Mouse (Mus musculus): ENCODE measurements around the gene Smarcc2.
A peak's percentile ranks its signal among the peaks of the same experiment; 100 is the strongest.
"Not testable (repeated sequence)": the region's sequence is repeated elsewhere in the genome, so short reads cannot be mapped to it uniquely, and the experiment has no call there.

The Smarcc2 gene

GRCm38 (mm10) chr10:128444354-128444753 lies 14.7 kb upstream of the Smarcc2 start:
- no peak for DNase-seq

- DNase-seq, result no peak
Measured at GRCm38 (mm10) chr10:128445407-128445806, 13.6 kb upstream of the Smarcc2 start.

- no peak for DNase-seq
Measured at GRCm38 (mm10) chr10:128451014-128451413, 8.0 kb upstream of the Smarcc2 start.

GRCm38 (mm10) chr10:128454471-128454870 lies 4.6 kb upstream of the Smarcc2 start:
- no peak for DNase-seq

- DNase-seq, result peak in 1 of 2 experiments; percentile 35
Measured at GRCm38 (mm10) chr10:128455280-128455679, 3.8 kb upstream of the Smarcc2 start.

- no peak for DNase-seq
Measured at GRCm38 (mm10) chr10:128457676-128458075, 1.4 kb upstream of the Smarcc2 start.

GRCm38 (mm10) chr10:128458348-128458718 lies 715 bp upstream of the Smarcc2 start:
- DNase-seq, result peak in 1 of 2 experiments; percentile 68

- DNase-seq, result peak; percentile 35 to 44
Measured at GRCm38 (mm10) chr10:128459409-128460269, 591 bp downstream of the Smarcc2 start.

- no peak for DNase-seq
Measured at GRCm38 (mm10) chr10:128460270-128460630, 1.2 kb downstream of the Smarcc2 start.

GRCm38 (mm10) chr10:128474366-128474765 lies 15.3 kb downstream of the Smarcc2 start:
- no peak for DNase-seq

- no peak for DNase-seq
Measured at GRCm38 (mm10) chr10:128486370-128486769, 27.3 kb downstream of the Smarcc2 start.

- no peak for DNase-seq
Measured at GRCm38 (mm10) chr10:128487861-128488712, 29.0 kb downstream of the Smarcc2 start.

- no peak for DNase-seq
Measured at GRCm38 (mm10) chr10:128488776-128489175, 29.7 kb downstream of the Smarcc2 start.

- no peak for DNase-seq
Measured at GRCm38 (mm10) chr10:128489380-128489779, 30.3 kb downstream of the Smarcc2 start.

GRCm38 (mm10) chr10:128489785-128490184 lies 30.7 kb downstream of the Smarcc2 start:
- no peak for DNase-seq

GRCm38 (mm10) chr10:128490232-128490631 lies 31.2 kb downstream of the Smarcc2 start:
- DNase-seq, result no peak

- DNase-seq, result no peak
Measured at GRCm38 (mm10) chr10:128490912-128491311, 31.9 kb downstream of the Smarcc2 start.

GRCm38 (mm10) chr10:128491495-128491894 lies 32.4 kb downstream of the Smarcc2 start:
- no peak for DNase-seq

- DNase-seq, result not testable (repeated sequence)
Measured at GRCm38 (mm10) chr10:128492051-128492450, 33.0 kb downstream of the Smarcc2 start.

GRCm38 (mm10) chr10:128492633-128493311 lies 33.7 kb downstream of the Smarcc2 start:
- peak in 1 of 2 experiments; percentile 34 for DNase-seq

- DNase-seq, result peak in 1 of 2 experiments; percentile 26
Measured at GRCm38 (mm10) chr10:128493319-128493694, 34.3 kb downstream of the Smarcc2 start.

GRCm38 (mm10) chr10:128493695-128494666 lies 34.9 kb downstream of the Smarcc2 start, which contains the start of gene Myl6:
Gene Myl6, minus strand, starts transcription at chr10:128494145.
- peak; percentile 95 to 98 for DNase-seq
